Mouse (Mus musculus): ENCODE measurements around the gene Shkbp1.

GRCm38 (mm10) chr7:27325697-27326096 lies 30.1 kb downstream of the Shkbp1 start:
- TF ChIP-seq CHD2 (IDR thresholded peaks at IDR 0.05; ENCODE audit: low read depth, low read length) (no peak), ZNF384 (IDR thresholded peaks at IDR 0.05; ENCODE audit: low read depth, low read length) (no peak)

Measured in ES-E14 (cell line).